Mouse (Mus musculus): ENCODE measurements around the gene Osbpl9. TPM values are rescaled to one million over a fixed set of nuclear protein-coding genes. Genes with fewer than 3 reads are reported as not detected.
A peak's percentile ranks its signal among the peaks of the same experiment; 100 is the strongest.

The Osbpl9 gene
- polyA plus RNA-seq, 1 experiment from 2014 or later, result 59.6 TPM

- H3K36me3 ChIP-seq (replicated peaks), result no peaks in the 10 kb centered on the region
- no peak for DNase-seq (ENCODE audit: extremely low spot score, low spot score)
- peaks cover 11% of the 10 kb centered on the region for H3K4me1 ChIP-seq
- no peaks in the 10 kb centered on the region for H3K27me3 ChIP-seq (ENCODE audit: poor library complexity, severe bottlenecking)
- no peaks in the 10 kb centered on the region for H3K9me3 ChIP-seq
- 75% methylated on average over 5 of the region's 5 CpGs for WGBS
- no peak overlapping the region for H3K4me3 ChIP-seq
- no peak overlapping the region for H3K27ac ChIP-seq
Observed at GRCm38 (mm10) chr4:109226071-109226470, 24.0 kb upstream of the Osbpl9 start.

- Histone ChIP-seq H3K27me3 (ENCODE audit: poor library complexity, severe bottlenecking) (no peaks in the 10 kb centered on the region), H3K4me3 (no peak overlapping the region), H3K36me3 (replicated peaks) (no peaks in the 10 kb centered on the region), H3K27ac (0 out of 2 replicates have a peak overlapping the region, but pooled peaks have one; percentile 45), H3K4me1 (peaks cover 11% of the 10 kb centered on the region), H3K9me3 (no peaks in the 10 kb centered on the region)
- 78% methylated on average over 6 of the region's 6 CpGs for WGBS
- no peak for DNase-seq (ENCODE audit: extremely low spot score, low spot score)
Observed at GRCm38 (mm10) chr4:109225606-109226005, 23.5 kb upstream of the Osbpl9 start.

DNA sequence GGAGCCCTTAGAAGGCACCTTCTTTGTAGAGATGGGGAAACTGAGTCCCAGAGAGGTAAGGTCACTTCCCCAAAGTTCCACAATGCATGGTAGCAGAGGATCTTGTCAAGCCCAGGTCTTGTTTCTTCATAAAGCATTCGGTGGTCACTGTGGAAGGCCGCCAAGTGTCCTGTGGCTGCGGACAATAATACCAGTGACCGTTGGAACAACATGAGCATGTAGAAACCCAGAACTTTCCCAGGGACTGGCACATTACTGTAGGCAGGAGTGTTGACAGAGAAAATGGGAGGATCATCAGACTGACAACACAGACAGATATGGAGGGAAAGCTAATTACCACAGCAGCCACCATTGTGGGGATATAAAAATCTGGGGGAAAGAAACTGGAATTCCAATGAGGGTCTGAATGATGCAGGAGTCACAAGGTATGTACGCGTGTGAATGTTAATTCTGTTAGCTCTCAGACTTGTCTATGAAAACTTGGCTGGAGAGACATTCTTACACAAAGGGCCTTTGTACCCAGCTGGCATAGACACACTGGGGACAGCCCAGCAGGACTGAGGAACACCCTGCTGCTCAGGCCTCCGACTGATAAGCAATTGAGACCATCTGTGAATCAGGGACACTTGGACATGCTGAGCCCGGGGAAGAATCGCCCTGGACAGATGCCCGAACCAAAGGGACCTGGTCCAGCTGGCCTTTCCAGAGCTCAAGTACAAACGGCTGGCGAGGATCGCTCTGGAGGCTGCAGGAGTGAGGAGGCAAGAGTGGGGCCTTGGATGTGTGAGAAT, 22.9 kb upstream of the Osbpl9 start:
- 64% methylated on average over 13 of the region's 13 CpGs for WGBS
- H3K9me3 ChIP-seq, result no peaks in the 10 kb centered on the region
- H3K27me3 ChIP-seq (ENCODE audit: poor library complexity, severe bottlenecking), result no peaks in the 10 kb centered on the region
- no peaks in the 10 kb centered on the region for H3K36me3 ChIP-seq (replicated peaks)
- DNase-seq (ENCODE audit: extremely low spot score, low spot score), result no peak
- H3K27ac ChIP-seq, result 0 out of 2 replicates have a peak overlapping the region, but pooled peaks have one; percentile 45
- H3K4me1 ChIP-seq, result peaks cover 14% of the 10 kb centered on the region
- no peak overlapping the region for H3K4me3 ChIP-seq

DNA sequence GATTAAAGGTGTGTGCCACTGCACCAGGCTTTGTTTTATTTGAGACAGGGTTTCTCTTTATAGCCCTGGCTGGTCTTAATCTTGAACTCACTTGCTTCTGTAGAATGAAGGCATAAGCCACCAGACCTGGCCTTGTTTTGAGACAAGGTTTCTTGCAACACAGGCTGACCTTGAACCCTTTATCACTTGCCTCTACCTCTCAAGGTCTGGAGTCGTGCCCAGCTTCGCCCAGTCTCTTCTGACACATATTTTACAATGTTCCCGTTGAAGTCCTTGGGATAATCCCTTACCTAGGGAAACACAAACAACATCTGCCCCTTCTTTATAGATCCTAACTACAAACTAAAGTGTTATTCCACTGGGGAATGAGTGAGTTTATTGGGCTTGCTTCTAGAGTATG, 19.9 kb upstream of the Osbpl9 start:
- H3K27me3 ChIP-seq (ENCODE audit: poor library complexity, severe bottlenecking), result no peaks in the 10 kb centered on the region
- peaks cover 14% of the 10 kb centered on the region for H3K4me1 ChIP-seq
- H3K4me3 ChIP-seq, result no peak overlapping the region
- H3K9me3 ChIP-seq, result no peaks in the 10 kb centered on the region
- no peak overlapping the region for H3K27ac ChIP-seq
- no peak for DNase-seq (ENCODE audit: extremely low spot score, low spot score)
- no peaks in the 10 kb centered on the region for H3K36me3 ChIP-seq (replicated peaks)
- 85% methylated on average over 3 of the region's 3 CpGs for WGBS

GRCm38 (mm10) chr4:109220441-109220940, 18.4 kb upstream of the Osbpl9 start:
- DNase-seq (ENCODE audit: extremely low spot score, low spot score), result no peak
- H3K4me3 ChIP-seq, result no peak overlapping the region
- no peaks in the 10 kb centered on the region for H3K36me3 ChIP-seq (replicated peaks)
- H3K27me3 ChIP-seq (ENCODE audit: poor library complexity, severe bottlenecking), result no peaks in the 10 kb centered on the region
- no peaks in the 10 kb centered on the region for H3K9me3 ChIP-seq
- peaks cover 12% of the 10 kb centered on the region for H3K4me1 ChIP-seq
- H3K27ac ChIP-seq, result no peak overlapping the region
- 81% methylated on average over 14 of the region's 14 CpGs for WGBS

- Histone ChIP-seq H3K27me3 (ENCODE audit: poor library complexity, severe bottlenecking) (no peaks in the 10 kb centered on the region), H3K4me3 (no peak overlapping the region), H3K4me1 (peaks cover 3% of the 10 kb centered on the region; the same call in 1 of the 2 replicates), H3K36me3 (replicated peaks) (no peaks in the 10 kb centered on the region), H3K9me3 (no peaks in the 10 kb centered on the region), H3K27ac (no peak overlapping the region)
- DNase-seq (ENCODE audit: extremely low spot score, low spot score), result no peak
- 77% methylated on average over 7 of the region's 7 CpGs for WGBS
Observed at GRCm38 (mm10) chr4:109218008-109218407, 15.9 kb upstream of the Osbpl9 start.

DNA sequence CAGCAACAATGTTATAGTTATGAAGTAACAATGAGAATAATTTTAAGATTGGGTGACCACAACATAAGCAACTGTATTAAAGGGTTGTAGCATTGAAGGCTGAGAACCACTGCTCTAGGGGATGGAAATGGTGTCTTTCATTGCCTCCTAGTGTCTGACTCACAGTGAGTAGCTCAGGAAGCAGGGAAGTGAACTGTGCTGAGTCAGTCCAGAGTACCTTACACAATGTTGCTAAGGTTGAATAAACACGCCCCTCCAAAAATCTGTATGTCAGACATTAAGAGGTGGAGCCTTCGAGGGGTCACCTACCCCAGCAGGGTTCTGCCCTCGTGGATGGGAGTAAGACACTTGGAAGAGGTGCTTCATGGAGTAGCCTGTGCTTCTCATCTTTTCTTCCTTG, 11.9 kb upstream of the Osbpl9 start:
- 78% methylated on average over 3 of the region's 3 CpGs for WGBS
- Histone ChIP-seq H3K36me3 (replicated peaks) (no peaks in the 10 kb centered on the region), H3K9me3 (no peaks in the 10 kb centered on the region), H3K4me1 (no peaks in the 10 kb centered on the region), H3K4me3 (no peak overlapping the region), H3K27ac (no peak overlapping the region), H3K27me3 (ENCODE audit: poor library complexity, severe bottlenecking) (no peaks in the 10 kb centered on the region)
- DNase-seq (ENCODE audit: extremely low spot score, low spot score), result no peak

DNA sequence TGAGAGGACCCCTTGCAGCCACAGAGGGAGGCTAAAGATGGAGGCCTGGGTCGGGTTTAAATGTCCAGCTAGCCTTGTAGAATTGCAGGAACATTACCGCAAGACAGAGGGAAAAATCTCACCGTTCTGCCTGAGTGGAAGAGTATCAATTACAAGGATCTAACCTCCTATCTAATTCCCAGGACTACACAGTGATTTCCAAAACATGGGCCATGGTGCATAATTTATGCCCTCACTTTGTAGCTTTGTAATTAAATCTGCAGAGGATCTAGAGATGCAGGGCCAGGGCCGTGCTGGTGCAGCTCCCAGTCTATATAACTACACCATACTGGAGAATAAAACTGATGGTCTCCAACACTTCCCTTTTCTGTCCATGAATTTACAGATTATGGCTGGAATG, 8.8 kb upstream of the Osbpl9 start:
- H3K27me3 ChIP-seq (ENCODE audit: poor library complexity, severe bottlenecking), result no peaks in the 10 kb centered on the region
- H3K4me3 ChIP-seq, result no peak overlapping the region
- no peaks in the 10 kb centered on the region for H3K4me1 ChIP-seq
- no peak for DNase-seq (ENCODE audit: extremely low spot score, low spot score)
- 78% methylated on average over 4 of the region's 4 CpGs for WGBS
- H3K27ac ChIP-seq, result no peak overlapping the region
- no peaks in the 10 kb centered on the region for H3K36me3 ChIP-seq (replicated peaks)
- H3K9me3 ChIP-seq, result no peaks in the 10 kb centered on the region

- no peak for DNase-seq (ENCODE audit: extremely low spot score, low spot score)
- no peaks in the 10 kb centered on the region for H3K27me3 ChIP-seq (ENCODE audit: poor library complexity, severe bottlenecking)
- no peaks in the 10 kb centered on the region for H3K36me3 ChIP-seq (replicated peaks)
- 80% methylated on average over 2 of the region's 2 CpGs for WGBS
- H3K4me3 ChIP-seq, result no peak overlapping the region
- H3K27ac ChIP-seq, result no peak overlapping the region
- H3K4me1 ChIP-seq, result no peaks in the 10 kb centered on the region
- no peaks in the 10 kb centered on the region for H3K9me3 ChIP-seq
Observed at GRCm38 (mm10) chr4:109210253-109210652, 8.2 kb upstream of the Osbpl9 start.

- H3K36me3 ChIP-seq (replicated peaks), result no peaks in the 10 kb centered on the region
- 77% methylated on average over 5 of the region's 5 CpGs for WGBS
- no peak overlapping the region for H3K4me3 ChIP-seq
- no peaks in the 10 kb centered on the region for H3K9me3 ChIP-seq
- H3K27me3 ChIP-seq (ENCODE audit: poor library complexity, severe bottlenecking), result no peaks in the 10 kb centered on the region
- no peak overlapping the region for H3K27ac ChIP-seq
- H3K4me1 ChIP-seq, result 0 out of 2 replicates have a peak, but pooled peaks cover 1% of the 10 kb centered on the region
- no peak for DNase-seq (ENCODE audit: extremely low spot score, low spot score)
Observed at GRCm38 (mm10) chr4:109207524-109207923, 5.5 kb upstream of the Osbpl9 start.

- H3K27me3 ChIP-seq (ENCODE audit: poor library complexity, severe bottlenecking), result no peaks in the 10 kb centered on the region
Observed at GRCm38 (mm10) chr4:109204416-109204815, 2.3 kb upstream of the Osbpl9 start.

DNA sequence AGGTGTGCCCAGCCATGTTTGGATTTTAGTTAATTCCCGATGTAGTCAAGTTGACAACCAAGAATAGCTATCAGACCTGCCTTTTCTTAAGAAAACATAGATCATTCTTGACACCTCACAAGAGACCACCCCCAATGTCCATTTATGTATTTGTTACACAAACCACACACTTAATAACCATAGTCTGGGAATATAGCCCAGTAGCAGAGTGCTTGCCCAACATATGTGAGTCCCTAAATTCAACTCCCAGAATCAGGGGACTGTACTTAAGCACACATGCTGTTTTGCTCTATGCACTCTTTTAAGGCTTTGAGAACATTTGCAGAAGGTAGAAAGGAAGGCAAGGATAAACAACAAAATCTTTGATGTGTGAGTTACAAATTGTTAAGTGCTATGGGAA, 1.9 kb upstream of the Osbpl9 start:
- no peak overlapping the region for H3K4me3 ChIP-seq
- H3K36me3 ChIP-seq (replicated peaks), result no peaks in the 10 kb centered on the region
- H3K27ac ChIP-seq, result no peak overlapping the region
- no peaks in the 10 kb centered on the region for H3K27me3 ChIP-seq (ENCODE audit: poor library complexity, severe bottlenecking)
- DNase-seq (ENCODE audit: extremely low spot score, low spot score), result no peak
- no peaks in the 10 kb centered on the region for H3K9me3 ChIP-seq
- 84% methylated on average over 1 of the region's 1 CpGs for WGBS
- peaks cover 14% of the 10 kb centered on the region for H3K4me1 ChIP-seq

More at GRCm38 (mm10) chr4:109204416-109204815, 2.3 kb upstream of the Osbpl9 start:
- WGBS, result 73% methylated on average over 1 of the region's 1 CpGs
- no peak overlapping the region for H3K27ac ChIP-seq
- H3K4me1 ChIP-seq, result peaks cover 14% of the 10 kb centered on the region
- no peak overlapping the region for H3K4me3 ChIP-seq
- H3K9me3 ChIP-seq, result no peaks in the 10 kb centered on the region
- H3K36me3 ChIP-seq (replicated peaks), result no peaks in the 10 kb centered on the region
- DNase-seq (ENCODE audit: extremely low spot score, low spot score), result no peak

DNA sequence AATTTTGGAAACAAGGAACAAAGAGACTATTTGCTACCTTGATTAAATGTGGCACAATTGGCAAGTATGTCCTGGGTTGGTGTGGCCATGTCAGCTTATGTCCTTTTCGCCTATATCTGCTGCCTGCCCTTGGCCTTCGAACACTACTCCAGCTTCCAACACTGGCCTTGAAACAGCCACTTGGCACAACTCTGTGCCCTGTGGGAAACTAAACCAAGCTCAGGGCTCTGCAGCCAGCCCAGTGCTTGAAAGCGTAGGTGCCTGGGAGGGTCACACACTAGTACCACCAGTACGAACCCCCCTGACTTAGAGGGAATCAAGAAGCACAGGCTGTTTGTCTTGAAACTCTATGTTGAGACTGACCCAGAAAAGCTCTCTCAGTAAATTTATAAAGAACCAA, 3.0 kb downstream of the Osbpl9 start:
- Histone ChIP-seq H3K9me3 (no peaks in the 10 kb centered on the region), H3K36me3 (replicated peaks) (0 out of 2 replicates have a peak, but pooled peaks cover 6% of the 10 kb centered on the region), H3K27me3 (ENCODE audit: poor library complexity, severe bottlenecking) (no peaks in the 10 kb centered on the region), H3K27ac (no peak overlapping the region), H3K4me1 (peaks cover 14% of the 10 kb centered on the region), H3K4me3 (no peak overlapping the region)
- 89% methylated on average over 4 of the region's 4 CpGs for WGBS
- DNase-seq (ENCODE audit: extremely low spot score, low spot score), result no peak

All from forebrain, embryonic 10.5 days (tissue).